Mouse (Mus musculus): Measurements from ENCODE around the gene Irf4. TPM values are rescaled to one million over a fixed set of nuclear protein-coding genes. Genes with fewer than 3 reads are reported as not detected.

Gene Irf4
- polyA plus RNA-seq, 1 experiment from 2014 or later, result 0.03 TPM

DNA sequence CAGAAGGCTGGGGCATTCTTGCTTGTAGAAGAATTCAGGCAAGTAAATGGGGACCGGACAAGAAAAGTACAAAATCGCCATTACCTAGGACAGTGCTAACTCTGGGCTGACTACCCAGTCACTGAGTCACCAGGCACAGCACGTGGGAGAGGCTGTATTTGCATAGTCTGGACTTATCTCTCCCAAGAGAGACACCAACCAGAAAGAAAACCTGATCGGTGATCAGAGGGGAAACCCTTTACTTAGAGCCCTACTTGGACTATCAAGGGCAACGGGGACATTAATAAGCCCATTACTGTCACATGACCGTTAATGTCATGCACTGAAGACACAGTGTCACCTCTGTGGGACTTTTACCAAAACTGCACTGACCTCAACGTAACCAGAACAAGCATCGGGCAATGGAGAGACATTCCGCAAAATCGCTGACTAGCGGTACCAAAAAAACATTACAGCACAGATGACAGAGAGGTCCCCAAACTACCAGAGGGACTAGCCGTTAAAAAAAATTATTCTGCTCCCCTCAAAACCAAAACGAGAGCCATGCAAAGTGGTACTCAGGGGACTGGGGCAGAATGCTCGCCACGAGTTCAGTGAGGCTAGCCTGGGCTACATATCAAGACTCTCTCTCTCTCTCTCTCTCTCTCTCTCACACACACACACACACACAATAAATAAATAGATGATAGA is 18.8 kb upstream of the Irf4 start:
- Histone ChIP-seq H3K4me2 (no peak overlapping the region), H3K9me3 (ENCODE audit: control insufficient read depth, low read length) (no peaks in the 10 kb centered on the region), H3K9ac (ENCODE audit: low read length) (no peak overlapping the region), H3K4me3 (ENCODE audit: low read depth, low read length) (no peak overlapping the region), H3K27me3 (ENCODE audit: control insufficient read depth, insufficient read depth, low read length) (no peaks in the 10 kb centered on the region), H3K27ac (ENCODE audit: low read depth, low read length) (no peak overlapping the region), H3K4me1 (ENCODE audit: control insufficient read depth, insufficient read depth, low read length) (no peaks in the 10 kb centered on the region), H3K36me3 (ENCODE audit: control insufficient read depth, insufficient read depth, low read length) (no peaks in the 10 kb centered on the region)
- DNase-seq (ENCODE audit: low spot score, missing footprints), result no peak
- 88% methylated on average over 15 of the region's 15 CpGs for WGBS
- no peak for ATAC-seq (ENCODE audit: low FRiP score)

DNA sequence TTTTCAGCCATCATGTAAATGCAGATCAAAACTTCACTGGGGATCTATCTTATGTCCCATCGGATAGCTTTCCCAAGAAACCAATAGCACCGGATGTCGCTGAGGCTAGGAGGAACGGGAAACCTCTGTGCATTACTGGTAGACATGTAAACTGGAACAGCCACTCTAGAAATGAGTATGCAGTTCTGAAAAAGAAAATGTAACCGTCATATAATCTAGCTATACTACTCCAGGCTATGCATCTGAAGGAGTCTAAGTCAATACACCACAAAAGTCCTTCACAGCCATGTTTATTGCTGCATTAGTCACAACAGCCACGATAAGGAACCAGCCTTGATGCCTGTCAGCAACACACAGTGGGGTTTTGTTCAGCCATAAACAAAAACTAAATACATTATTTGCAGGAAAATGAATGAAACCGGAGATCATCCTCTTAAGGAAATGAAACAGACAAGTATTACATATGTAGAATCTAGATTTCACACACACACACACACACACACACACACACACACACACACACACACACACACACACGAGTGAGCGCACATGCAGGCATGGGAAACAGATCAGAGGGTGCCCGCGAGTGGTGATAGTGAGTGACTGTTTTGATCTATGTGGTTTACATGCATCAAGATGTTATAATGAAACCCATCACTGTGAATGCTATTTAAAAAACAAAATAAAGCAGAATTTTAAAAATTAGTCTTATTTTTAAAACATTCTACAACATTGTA is 16.1 kb upstream of the Irf4 start:
- WGBS, result 92% methylated on average over 11 of the region's 11 CpGs
- Histone ChIP-seq H3K9ac (ENCODE audit: low read length) (no peak overlapping the region), H3K9me3 (ENCODE audit: control insufficient read depth, low read length) (no peaks in the 10 kb centered on the region), H3K4me2 (no peak overlapping the region), H3K27me3 (ENCODE audit: control insufficient read depth, insufficient read depth, low read length) (no peaks in the 10 kb centered on the region), H3K4me3 (ENCODE audit: low read depth, low read length) (no peak overlapping the region), H3K27ac (ENCODE audit: low read depth, low read length) (no peak overlapping the region), H3K36me3 (ENCODE audit: control insufficient read depth, insufficient read depth, low read length) (no peaks in the 10 kb centered on the region), H3K4me1 (ENCODE audit: control insufficient read depth, insufficient read depth, low read length) (no peaks in the 10 kb centered on the region)
- DNase-seq (ENCODE audit: low spot score, missing footprints) (no peak), ATAC-seq (ENCODE audit: low FRiP score) (no peak)

GRCm38 (mm10) chr13:30736721-30737120 is 12.3 kb upstream of the Irf4 start:
- ATAC-seq (ENCODE audit: low FRiP score) (no peak), DNase-seq (ENCODE audit: low spot score, missing footprints) (no peak)
- Histone ChIP-seq H3K4me3 (ENCODE audit: low read depth, low read length) (no peak overlapping the region), H3K9me3 (ENCODE audit: control insufficient read depth, low read length) (no peaks in the 10 kb centered on the region), H3K27ac (ENCODE audit: low read depth, low read length) (no peak overlapping the region), H3K9ac (ENCODE audit: low read length) (no peak overlapping the region), H3K27me3 (ENCODE audit: control insufficient read depth, insufficient read depth, low read length) (no peaks in the 10 kb centered on the region), H3K4me2 (no peak overlapping the region), H3K36me3 (ENCODE audit: control insufficient read depth, insufficient read depth, low read length) (no peaks in the 10 kb centered on the region), H3K4me1 (ENCODE audit: control insufficient read depth, insufficient read depth, low read length) (no peaks in the 10 kb centered on the region)
- 91% methylated on average over 5 of the region's 5 CpGs for WGBS

DNA sequence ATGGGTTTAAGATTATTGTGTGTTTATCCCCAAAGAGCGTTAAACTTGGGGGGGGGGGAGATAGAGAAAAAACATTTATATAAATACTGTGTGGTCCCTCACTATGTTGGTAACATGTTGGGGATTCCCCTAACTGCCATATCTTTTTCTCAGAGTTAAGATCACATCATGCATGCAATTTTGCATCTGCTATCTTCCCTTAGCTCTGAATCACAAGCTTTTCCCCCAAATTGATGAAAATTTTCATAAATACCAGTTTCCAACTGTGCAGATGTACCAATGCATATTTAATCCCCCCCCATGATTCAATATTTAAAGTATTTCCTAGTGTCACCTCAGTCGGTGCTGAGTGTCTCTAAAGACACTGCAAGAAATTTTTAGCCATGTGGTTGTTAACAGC is 11.8 kb upstream of the Irf4 start:
- no peak overlapping the region for H3K4me3 ChIP-seq (ENCODE audit: low read depth, low read length)
- no peak for ATAC-seq (ENCODE audit: low FRiP score)
- no peaks in the 10 kb centered on the region for H3K4me1 ChIP-seq (ENCODE audit: control insufficient read depth, insufficient read depth, low read length)
- no peaks in the 10 kb centered on the region for H3K27me3 ChIP-seq (ENCODE audit: control insufficient read depth, insufficient read depth, low read length)
- no peak overlapping the region for H3K27ac ChIP-seq (ENCODE audit: low read depth, low read length)
- no peak overlapping the region for H3K9ac ChIP-seq (ENCODE audit: low read length)
- no peak overlapping the region for H3K4me2 ChIP-seq
- no peaks in the 10 kb centered on the region for H3K36me3 ChIP-seq (ENCODE audit: control insufficient read depth, insufficient read depth, low read length)
- H3K9me3 ChIP-seq (ENCODE audit: control insufficient read depth, low read length), result no peaks in the 10 kb centered on the region
- 90% methylated on average over 2 of the region's 2 CpGs for WGBS
- no peak for DNase-seq (ENCODE audit: low spot score, missing footprints)

DNA sequence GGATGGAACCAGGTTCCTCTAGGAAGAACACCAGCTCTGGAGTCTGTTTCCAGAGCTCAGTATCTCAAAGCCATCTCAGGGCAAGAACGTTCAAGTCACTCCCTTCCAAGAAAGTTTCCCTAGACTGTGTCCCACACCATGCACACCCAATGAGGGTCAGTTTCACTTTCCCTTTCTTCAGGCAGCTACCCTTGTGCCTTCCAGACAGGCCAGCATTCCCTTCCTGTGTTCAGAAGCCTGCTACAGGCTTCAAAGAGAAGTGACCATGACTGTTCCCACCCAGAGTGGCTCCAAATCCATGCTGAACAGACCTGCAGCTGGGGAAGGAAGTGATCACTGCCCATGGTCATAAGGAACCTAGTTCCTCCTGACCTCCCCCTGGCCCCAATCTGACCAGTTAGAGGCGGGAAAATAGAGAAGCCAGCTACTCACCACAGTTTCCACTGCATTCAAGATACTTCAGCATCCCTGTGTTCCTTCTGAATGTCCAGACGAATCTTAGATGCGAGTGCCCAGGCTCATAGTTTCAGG is 10.7 kb upstream of the Irf4 start:
- ATAC-seq (ENCODE audit: low FRiP score), result no peak
- 85% methylated on average over 4 of the region's 4 CpGs for WGBS

GRCm38 (mm10) chr13:30741172-30741571 is 7.9 kb upstream of the Irf4 start:
- H3K4me3 ChIP-seq (ENCODE audit: low read depth, low read length), result no peak overlapping the region
- H3K27me3 ChIP-seq (ENCODE audit: control insufficient read depth, insufficient read depth, low read length), result no peaks in the 10 kb centered on the region
- 80% methylated on average over 5 of the region's 5 CpGs for WGBS
- H3K27ac ChIP-seq (ENCODE audit: low read depth, low read length), result no peak overlapping the region
- H3K9ac ChIP-seq (ENCODE audit: low read length), result no peak overlapping the region
- H3K4me2 ChIP-seq, result no peak overlapping the region
- no peaks in the 10 kb centered on the region for H3K9me3 ChIP-seq (ENCODE audit: control insufficient read depth, low read length)
- ATAC-seq (ENCODE audit: low FRiP score), result no peak
- DNase-seq (ENCODE audit: low spot score, missing footprints), result no peak
- no peaks in the 10 kb centered on the region for H3K36me3 ChIP-seq (ENCODE audit: control insufficient read depth, insufficient read depth, low read length)
- H3K4me1 ChIP-seq (ENCODE audit: control insufficient read depth, insufficient read depth, low read length), result no peaks in the 10 kb centered on the region

More for the DNA sequence above, 10.7 kb upstream of the Irf4 start:
- Histone ChIP-seq H3K4me2 (no peak overlapping the region), H3K4me1 (ENCODE audit: control insufficient read depth, insufficient read depth, low read length) (no peaks in the 10 kb centered on the region), H3K9me3 (ENCODE audit: control insufficient read depth, low read length) (no peaks in the 10 kb centered on the region), H3K4me3 (ENCODE audit: low read depth, low read length) (no peak overlapping the region), H3K9ac (ENCODE audit: low read length) (no peak overlapping the region), H3K27ac (ENCODE audit: low read depth, low read length) (no peak overlapping the region), H3K27me3 (ENCODE audit: control insufficient read depth, insufficient read depth, low read length) (no peaks in the 10 kb centered on the region), H3K36me3 (ENCODE audit: control insufficient read depth, insufficient read depth, low read length) (no peaks in the 10 kb centered on the region)
- no peak for DNase-seq (ENCODE audit: low spot score, missing footprints)

GRCm38 (mm10) chr13:30742411-30742970 is 6.5 kb upstream of the Irf4 start:
- no peaks in the 10 kb centered on the region for H3K27me3 ChIP-seq (ENCODE audit: control insufficient read depth, insufficient read depth, low read length)
- H3K9ac ChIP-seq (ENCODE audit: low read length), result no peak overlapping the region
- no peak overlapping the region for H3K27ac ChIP-seq (ENCODE audit: low read depth, low read length)
- no peaks in the 10 kb centered on the region for H3K36me3 ChIP-seq (ENCODE audit: control insufficient read depth, insufficient read depth, low read length)
- no peaks in the 10 kb centered on the region for H3K9me3 ChIP-seq (ENCODE audit: control insufficient read depth, low read length)
- ATAC-seq (ENCODE audit: low FRiP score), result no peak
- H3K4me1 ChIP-seq (ENCODE audit: control insufficient read depth, insufficient read depth, low read length), result no peaks in the 10 kb centered on the region
- no peak overlapping the region for H3K4me2 ChIP-seq
- H3K4me3 ChIP-seq (ENCODE audit: low read depth, low read length), result no peak overlapping the region
- WGBS, result 82% methylated on average over 6 of the region's 6 CpGs
- no peak for DNase-seq (ENCODE audit: low spot score, missing footprints)

- no peak overlapping the region for H3K9ac ChIP-seq (ENCODE audit: low read length)
- H3K4me1 ChIP-seq (ENCODE audit: control insufficient read depth, insufficient read depth, low read length), result peaks cover under 1% of the 10 kb centered on the region; the same call in 1 of the 2 replicates
- peaks cover 22% of the 10 kb centered on the region for H3K27me3 ChIP-seq (ENCODE audit: control insufficient read depth, insufficient read depth, low read length)
- H3K36me3 ChIP-seq (ENCODE audit: control insufficient read depth, insufficient read depth, low read length), result no peaks in the 10 kb centered on the region
- no peaks in the 10 kb centered on the region for H3K9me3 ChIP-seq (ENCODE audit: control insufficient read depth, low read length)
- ATAC-seq (ENCODE audit: low FRiP score) (no peak), DNase-seq (ENCODE audit: low spot score, missing footprints) (no peak)
- H3K27ac ChIP-seq (ENCODE audit: low read depth, low read length), result no peak overlapping the region
- H3K4me3 ChIP-seq (ENCODE audit: low read depth, low read length), result no peak overlapping the region
- WGBS, result 81% methylated on average over 7 of the region's 7 CpGs
- H3K4me2 ChIP-seq, result no peak overlapping the region
These were observed 3.9 kb upstream of the Irf4 start for GRCm38 (mm10) chr13:30745121-30745520.

DNA sequence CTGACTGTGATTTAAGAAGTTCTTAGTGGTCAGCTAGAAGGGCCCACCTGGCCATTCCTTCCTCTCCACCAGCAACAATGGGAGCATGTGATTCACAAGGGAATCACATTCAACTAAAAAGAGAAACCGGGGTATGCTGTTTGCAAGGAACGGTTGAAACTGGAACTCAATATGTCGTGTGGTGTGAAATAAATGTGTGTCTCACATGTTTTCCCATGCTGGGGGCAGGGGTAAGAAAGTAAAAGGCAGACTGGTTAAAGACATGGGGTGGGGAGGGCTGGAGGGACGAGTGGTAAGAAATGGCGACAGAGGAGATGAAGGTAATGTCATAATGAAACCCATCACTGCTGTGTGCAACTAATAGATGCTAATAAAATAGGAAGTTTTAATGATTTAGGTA is 2.0 kb upstream of the Irf4 start:
- no peaks in the 10 kb centered on the region for H3K9me3 ChIP-seq (ENCODE audit: control insufficient read depth, low read length)
- no peak overlapping the region for H3K4me2 ChIP-seq
- no peak overlapping the region for H3K9ac ChIP-seq (ENCODE audit: low read length)
- H3K36me3 ChIP-seq (ENCODE audit: control insufficient read depth, insufficient read depth, low read length), result no peaks in the 10 kb centered on the region
- WGBS, result 85% methylated on average over 5 of the region's 5 CpGs
- no peak for DNase-seq (ENCODE audit: low spot score, missing footprints)
- H3K27ac ChIP-seq (ENCODE audit: low read depth, low read length), result no peak overlapping the region
- H3K4me1 ChIP-seq (ENCODE audit: control insufficient read depth, insufficient read depth, low read length), result peaks cover 5% of the 10 kb centered on the region; the same call in 1 of the 2 replicates
- no peak for ATAC-seq (ENCODE audit: low FRiP score)
- peaks cover 41% of the 10 kb centered on the region for H3K27me3 ChIP-seq (ENCODE audit: control insufficient read depth, insufficient read depth, low read length)
- H3K4me3 ChIP-seq (ENCODE audit: low read depth, low read length), result no peak overlapping the region

All from midbrain, embryonic 11.5 days (tissue).